Mouse (Mus musculus) induced T-regulatory cell, adult 2 months (primary cell): ENCODE results near the gene Tnik.

Experiments used
- DNase-seq: peaks from one replicate; pipeline ENCODE4 v3.0.0-alpha.2; 2012; ENCODE audit warnings: low read depth

The Tnik gene

GRCm38 (mm10) chr3:28346476-28346875, 83.5 kb downstream of the Tnik start:
- DNase-seq = no peak

- DNase-seq = no peak
Observed at GRCm38 (mm10) chr3:28348746-28349145, 85.7 kb downstream of the Tnik start.

GRCm38 (mm10) chr3:28350147-28350801, 87.3 kb downstream of the Tnik start:
- no peak for DNase-seq

- no peak for DNase-seq
Observed at GRCm38 (mm10) chr3:28358391-28358790, 95.4 kb downstream of the Tnik start.

GRCm38 (mm10) chr3:28359138-28359537, 96.1 kb downstream of the Tnik start:
- DNase-seq = no peak

- DNase-seq = no peak
Observed at GRCm38 (mm10) chr3:28361056-28361455, 98.0 kb downstream of the Tnik start.

- DNase-seq = no peak
Observed at GRCm38 (mm10) chr3:28363441-28364125, 100.6 kb downstream of the Tnik start.

GRCm38 (mm10) chr3:28368746-28369145, 105.7 kb downstream of the Tnik start:
- DNase-seq = no peak

- no peak for DNase-seq
Observed at GRCm38 (mm10) chr3:28369266-28369665, 106.3 kb downstream of the Tnik start.

GRCm38 (mm10) chr3:28369698-28370097, 106.7 kb downstream of the Tnik start:
- no peak for DNase-seq

- no peak for DNase-seq
Observed at GRCm38 (mm10) chr3:28371583-28371982, 108.6 kb downstream of the Tnik start.

GRCm38 (mm10) chr3:28372459-28372858, 109.4 kb downstream of the Tnik start:
- no peak for DNase-seq

- no peak for DNase-seq
Observed at GRCm38 (mm10) chr3:28374738-28375510, 111.9 kb downstream of the Tnik start.

- DNase-seq = no peak
Observed at GRCm38 (mm10) chr3:28380224-28380623, 117.2 kb downstream of the Tnik start.

GRCm38 (mm10) chr3:28383526-28384126, 120.6 kb downstream of the Tnik start:
- DNase-seq = no peak

GRCm38 (mm10) chr3:28385199-28385975, 122.4 kb downstream of the Tnik start:
- DNase-seq = no peak

GRCm38 (mm10) chr3:28388540-28388939, 125.5 kb downstream of the Tnik start:
- DNase-seq = no peak

GRCm38 (mm10) chr3:28390183-28390582, 127.2 kb downstream of the Tnik start:
- DNase-seq = no peak

GRCm38 (mm10) chr3:28392542-28392941, 129.5 kb downstream of the Tnik start:
- no peak for DNase-seq

- no peak for DNase-seq
Observed at GRCm38 (mm10) chr3:28398781-28399180, 135.8 kb downstream of the Tnik start.

- no peak for DNase-seq
Observed at GRCm38 (mm10) chr3:28399593-28400216, 136.7 kb downstream of the Tnik start.
